In the genomic region with DNA sequence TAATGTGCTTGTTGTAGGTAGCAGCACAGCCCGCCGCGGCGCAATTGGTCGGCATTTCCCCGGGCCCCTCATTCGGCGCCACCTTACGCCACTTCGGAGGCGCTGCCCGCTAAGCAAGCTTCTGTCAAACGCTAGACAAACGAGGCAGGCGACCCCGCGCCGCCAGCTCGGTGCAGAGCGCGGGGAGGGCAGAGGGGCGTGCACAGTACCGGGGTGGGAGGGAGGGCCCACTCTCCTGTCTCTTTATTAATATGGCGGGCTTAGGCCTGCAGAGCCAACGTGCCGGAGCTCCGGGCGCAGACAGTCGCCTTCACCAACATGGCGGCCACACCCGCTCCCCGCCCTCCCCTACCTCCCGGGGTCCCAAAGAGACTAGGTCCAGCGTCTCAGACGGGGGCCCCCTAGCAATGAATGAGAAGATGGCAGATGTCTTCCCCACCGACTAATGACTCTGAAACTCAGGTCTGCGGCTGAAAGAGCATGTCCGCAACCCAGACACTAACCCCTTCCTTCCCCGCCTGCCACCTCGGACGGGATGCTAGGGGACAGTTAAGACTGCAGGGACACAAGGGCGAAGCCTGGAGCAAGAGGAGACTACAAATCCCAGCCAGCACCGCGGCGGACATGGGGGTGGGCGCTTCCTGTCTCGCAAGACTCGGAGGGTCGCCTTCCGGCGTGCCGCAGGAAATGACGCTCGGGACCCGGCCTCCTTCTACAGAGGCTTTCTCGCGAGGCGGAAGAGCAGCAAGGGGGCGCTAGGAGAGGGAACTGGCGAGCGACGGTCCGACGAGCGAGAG, we compare ENCODE assay signal across 7 mouse cellular contexts. TPM values are rescaled to one million over a fixed set of nuclear protein-coding genes. Genes with fewer than 3 reads are reported as not detected.
DNase-seq lines count a peak whose midpoint lies in the region; ATAC-seq and TF ChIP-seq lines count a peak whose summit lies in the region.

A gene (minus strand): TSS at position 223 of the 797 bp plus-strand sequence.
A gene (plus strand): TSS at position 739 of the 797 bp plus-strand sequence.

- peaks cover 36% of the 10 kb centered on the region for H3K4me1 ChIP-seq in embryonic facial prominence, embryonic 10.5 days
- no peaks in the 10 kb centered on the region; the same call in 1 of the 2 replicates for H3K4me1 ChIP-seq in intestine, postnatal 0 days (replicated peaks; ENCODE audit: control insufficient read depth, insufficient read depth, low read length)
- peaks cover 36% of the 10 kb centered on the region for H3K4me1 ChIP-seq in midbrain, embryonic 12.5 days
- H3K4me1 ChIP-seq in small intestine, adult 2 months (ENCODE audit: control insufficient read depth, insufficient read depth, insufficient read length, low read length) = peaks cover 5% of the 10 kb centered on the region

- peak; percentile 94 for TF ChIP-seq POLR2A in small intestine, adult 2 months (IDR thresholded peaks at IDR 0.05; ENCODE audit: low read depth, low read length)

- H3K9me3 ChIP-seq in embryonic facial prominence, embryonic 10.5 days = no peaks in the 10 kb centered on the region
- no peaks in the 10 kb centered on the region for H3K9me3 ChIP-seq in intestine, postnatal 0 days (ENCODE audit: control insufficient read depth)
- H3K9me3 ChIP-seq in midbrain, embryonic 12.5 days = no peaks in the 10 kb centered on the region

- no peaks in the 10 kb centered on the region for H3K27me3 ChIP-seq in embryonic facial prominence, embryonic 10.5 days (replicated peaks; ENCODE audit: low read depth, poor library complexity, severe bottlenecking)
- no peaks in the 10 kb centered on the region for H3K27me3 ChIP-seq in intestine, postnatal 0 days (replicated peaks; ENCODE audit: control insufficient read depth, insufficient read depth, low read length)
- no peaks in the 10 kb centered on the region for H3K27me3 ChIP-seq in midbrain, embryonic 12.5 days
- H3K27me3 ChIP-seq in small intestine, adult 2 months (ENCODE audit: control insufficient read depth, insufficient read depth, low read length) = no peaks in the 10 kb centered on the region

- ATAC-seq in intestine, postnatal 0 days = peak; percentile 97
- ATAC-seq in midbrain, embryonic 12.5 days (ENCODE audit: low FRiP score, low read depth) = peak; percentile 98

- H3K9ac ChIP-seq in intestine, postnatal 0 days (ENCODE audit: low read depth, low read length) = peak within 1 kb of the TSS; percentile 98
- peak within 1 kb of the TSS; percentile 86 for H3K9ac ChIP-seq in midbrain, embryonic 12.5 days (replicated peaks)

- DNase-seq in adrenal gland, postnatal 10 days = peak; percentile 98
- peak; percentile 99 for DNase-seq in embryonic facial prominence, embryonic 10.5 days (ENCODE audit: low spot score)
- DNase-seq in gonadal fat pad, adult 2 months (ENCODE audit: low read depth) = peak; percentile 81
- peak; percentile 99 for DNase-seq in left cerebral cortex, postnatal 4 days

- H3K36me3 ChIP-seq in embryonic facial prominence, embryonic 10.5 days (replicated peaks) = peaks cover 32% of the 10 kb centered on the region
- peaks cover 5% of the 10 kb centered on the region; the same call in 1 of the 2 replicates for H3K36me3 ChIP-seq in intestine, postnatal 0 days (ENCODE audit: control insufficient read depth, insufficient read depth)
- H3K36me3 ChIP-seq in midbrain, embryonic 12.5 days = no peaks in the 10 kb centered on the region; the same call in 1 of the 2 replicates
- H3K36me3 ChIP-seq in small intestine, adult 2 months (ENCODE audit: control insufficient read depth, insufficient read depth, low read length) = peaks cover 2% of the 10 kb centered on the region

- peak; percentile 90 for TF ChIP-seq CTCF in intestine, postnatal 0 days (IDR thresholded peaks at IDR 0.05; ENCODE audit: low read depth)
- peak; percentile 62; the same call in 1 of the 2 replicates for TF ChIP-seq CTCF in small intestine, adult 2 months (IDR thresholded peaks at IDR 0.05; ENCODE audit: extremely low read depth, insufficient read length, insufficient replicate concordance, low read depth, low read length)

- intact Hi-C loops in left cerebral cortex, postnatal 4 days (cut with DNase I) = loop anchor here (5.0 kb wide), 1 partner anchor 67 kb away; a partner anchor contains a TSS

- peak within 1 kb of the TSS; percentile 69 for H3K4me2 ChIP-seq in intestine, postnatal 0 days (replicated peaks; ENCODE audit: low read depth)
- peak within 1 kb of the TSS; percentile 75 for H3K4me2 ChIP-seq in midbrain, embryonic 12.5 days (replicated peaks)

- under 1% methylated on average over 65 of the region's 65 CpGs for WGBS in embryonic facial prominence, embryonic 10.5 days
- WGBS in intestine, postnatal 0 days = under 1% methylated on average over 65 of the region's 65 CpGs
- under 1% methylated on average over 64 of the region's 65 CpGs for WGBS in midbrain, embryonic 12.5 days
- WGBS in small intestine, adult 2 months = under 1% methylated on average over 65 of the region's 65 CpGs

- H3K4me3 ChIP-seq in embryonic facial prominence, embryonic 10.5 days = peak within 1 kb of the TSS; percentile 93
- peak within 1 kb of the TSS; percentile 95 for H3K4me3 ChIP-seq in intestine, postnatal 0 days (ENCODE audit: low read depth, low read length)
- peak within 1 kb of the TSS; percentile 96 for H3K4me3 ChIP-seq in midbrain, embryonic 12.5 days
- H3K4me3 ChIP-seq in small intestine, adult 2 months (ENCODE audit: low read depth, low read length) = peak within 1 kb of the TSS; percentile 92

- peak within 1 kb of the TSS; percentile 92 for H3K27ac ChIP-seq in embryonic facial prominence, embryonic 10.5 days (replicated peaks)
- H3K27ac ChIP-seq in intestine, postnatal 0 days (ENCODE audit: low read depth, low read length) = peak within 1 kb of the TSS; percentile 99
- peak within 1 kb of the TSS; percentile 99 for H3K27ac ChIP-seq in midbrain, embryonic 12.5 days (replicated peaks)
- H3K27ac ChIP-seq in small intestine, adult 2 months (ENCODE audit: insufficient read depth, low read depth, low read length) = peak within 1 kb of the TSS; percentile 91

RNA-seq across cellular contexts. Expression of the first gene that starts in this region (rescaled TPM):
- total RNA-seq in adrenal gland, postnatal 10 days (2021) = 10 to 100 TPM; 10.2 to 11.6 TPM
- polyA plus RNA-seq in embryonic facial prominence, embryonic 10.5 days (2016; fragmentation: Nextera tagmentation; extraction: Ambion mirVana) = 24.1 and 26.2 TPM in 2 replicates
- 4.3 and 5.6 TPM in 2 replicates for polyA plus RNA-seq in gonadal fat pad, adult 2 months (2012; rRNA removed)
- polyA plus RNA-seq in intestine, postnatal 0 days (2015; fragmentation: Nextera tagmentation; extraction: Ambion mirVana) = 10.0 and 10.4 TPM in 2 replicates
- 10 to 100 TPM; 13.0 to 18.3 TPM for total RNA-seq in left cerebral cortex, postnatal 4 days (2021)
- polyA plus RNA-seq in midbrain, embryonic 12.5 days (2016; fragmentation: Nextera tagmentation; extraction: Ambion mirVana) = 32.8 and 35.2 TPM in 2 replicates
- 1.5 and 2.1 TPM in 2 replicates for polyA plus RNA-seq in small intestine, adult 2 months (2012; rRNA removed)

RNA-seq across cellular contexts. Expression of the second gene that starts in this region (rescaled TPM):
- 10 to 100 TPM; 29.4 to 46.6 TPM for total RNA-seq in adrenal gland, postnatal 10 days (2021)
- 17.0 and 19.0 TPM in 2 replicates for polyA plus RNA-seq in embryonic facial prominence, embryonic 10.5 days (2016; fragmentation: Nextera tagmentation; extraction: Ambion mirVana)
- polyA plus RNA-seq in gonadal fat pad, adult 2 months (2012; rRNA removed) = 26.4 and 30.7 TPM in 2 replicates
- 11.5 and 12.0 TPM in 2 replicates for polyA plus RNA-seq in intestine, postnatal 0 days (2015; fragmentation: Nextera tagmentation; extraction: Ambion mirVana)
- 10 to 100 TPM; 43.4 to 46.7 TPM for total RNA-seq in left cerebral cortex, postnatal 4 days (2021)
- polyA plus RNA-seq in midbrain, embryonic 12.5 days (2016; fragmentation: Nextera tagmentation; extraction: Ambion mirVana) = 26.9 and 28.2 TPM in 2 replicates
- 3.3 and 5.3 TPM in 2 replicates for polyA plus RNA-seq in small intestine, adult 2 months (2012; rRNA removed)

Comparison
In these comparisons a context has a peak if more than half of its experiments do, and no peak if none do; other contexts are left out.
1. Peak in every context shown above with its lines: DNase-seq, ATAC-seq, H3K4me3 ChIP-seq and H3K27ac ChIP-seq.